18 mouse cellular contexts compared by ENCODE assay signal in the genomic region with DNA sequence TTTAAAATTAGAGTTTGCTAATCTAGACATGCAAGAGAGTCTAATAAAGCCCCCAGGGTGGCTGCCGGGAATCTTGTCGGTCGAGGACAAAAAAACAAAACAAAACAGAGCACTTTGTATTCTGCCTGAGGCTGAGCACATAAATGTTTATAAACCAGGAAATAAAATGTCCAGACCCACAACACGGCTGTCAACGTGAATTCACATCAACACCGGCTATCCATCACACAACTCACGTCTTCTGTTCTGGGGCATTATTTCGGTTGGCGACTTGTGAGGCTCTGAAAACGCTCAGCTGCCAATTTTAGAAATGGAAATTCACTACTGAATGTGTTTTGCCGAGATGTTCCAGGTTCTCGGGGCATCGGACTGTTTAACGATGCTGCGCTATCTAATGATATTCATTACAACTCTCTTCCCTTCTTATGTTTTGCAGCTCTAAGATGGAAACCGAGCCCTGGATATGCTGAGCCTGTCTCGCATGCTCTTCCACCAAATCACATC.
DNase-seq lines count a peak whose midpoint lies in the region; ATAC-seq and TF ChIP-seq lines count a peak whose summit lies in the region.
"Had no signal": no experiment of that assay in that cellular context is flagged by ENCODE, and none has a peak within 500 bp of the region (broad histone marks: within the 10 kb centered on the region; RNA-seq: fewer than 3 reads in every experiment).

No protein-coding gene starts in this region.

- no peaks in the 10 kb centered on the region for H3K27me3 ChIP-seq in cerebellum, adult 2 months (ENCODE audit: control insufficient read depth, insufficient read depth, low read length)
- no peaks in the 10 kb centered on the region for H3K27me3 ChIP-seq in forebrain, postnatal 0 days (ENCODE audit: insufficient read depth, low read length)
- no peaks in the 10 kb centered on the region for H3K27me3 ChIP-seq in forebrain, embryonic 10.5 days (ENCODE audit: poor library complexity, severe bottlenecking)
- H3K27me3 ChIP-seq in neural tube, embryonic 13.5 days: no peaks in the 10 kb centered on the region
- no peaks in the 10 kb centered on the region for H3K27me3 ChIP-seq in heart, adult 2 months (ENCODE audit: control insufficient read depth, insufficient read depth, low read length)
- H3K27me3 ChIP-seq: embryonic facial prominence, embryonic 13.5 days; limb, embryonic 13.5 days; liver, embryonic 13.5 days; Patski had no signal

- peak overlapping the region; percentile 13 for H3K4me2 ChIP-seq in forebrain, postnatal 0 days (ENCODE audit: low read depth)
- H3K4me2 ChIP-seq in neural tube, embryonic 13.5 days: peak overlapping the region; percentile 21; the same call in 1 of the 2 replicates
- H3K4me2 ChIP-seq: embryonic facial prominence, embryonic 13.5 days; limb, embryonic 13.5 days; liver, embryonic 13.5 days; lung, embryonic 14.5 days had no signal

- peak overlapping the region; percentile 3; the same call in 1 of the 2 replicates for H3K27ac ChIP-seq in cerebellum, adult 2 months (ENCODE audit: insufficient read depth, low read length)
- H3K27ac ChIP-seq in forebrain, postnatal 0 days (ENCODE audit: low read depth, low read length): no peak overlapping the region
- no peak overlapping the region for H3K27ac ChIP-seq in forebrain, embryonic 10.5 days
- H3K27ac ChIP-seq in neural tube, embryonic 13.5 days (replicated peaks): peak overlapping the region; percentile 67
- H3K27ac ChIP-seq in heart, adult 2 months: no peak overlapping the region
- H3K27ac ChIP-seq: embryonic facial prominence, embryonic 13.5 days; limb, embryonic 13.5 days; liver, embryonic 13.5 days had no signal

- ATAC-seq in forebrain, postnatal 0 days: peak; percentile 19; the same call in 1 of the 2 replicates
- ATAC-seq in neural tube, embryonic 13.5 days (ENCODE audit: low read depth): no peak
- ATAC-seq: Patski had no signal

- intact Hi-C loops in heart, adult 2 months (cut with DNase I): no loop called here

- WGBS in cerebellum, adult 2 months: 37% methylated on average over 17 of the region's 17 CpGs
- 27% methylated on average over 17 of the region's 17 CpGs for WGBS in forebrain, postnatal 0 days
- WGBS in forebrain, embryonic 10.5 days: 93% methylated on average over 17 of the region's 17 CpGs
- 40% methylated on average over 17 of the region's 17 CpGs for WGBS in neural tube, embryonic 13.5 days
- WGBS in heart, adult 2 months: 82% methylated on average over 17 of the region's 17 CpGs

- peak; percentile 37 to 56 for DNase-seq in cerebellum, adult 2 months
- no peak for DNase-seq in cerebellum, postnatal 4 days (ENCODE audit: low spot score in 2 of 2)
- no peak for DNase-seq in forebrain, postnatal 0 days
- no peak for DNase-seq in forebrain, embryonic 10.5 days (ENCODE audit: extremely low spot score, low spot score)
- DNase-seq in neural tube, embryonic 10.5 days (ENCODE audit: extremely low spot score, low spot score): no peak
- no peak for DNase-seq in heart, adult 2 months
- no peak for DNase-seq in spleen, postnatal 10 days (ENCODE audit: low spot score in 2 of 2)
- DNase-seq: adrenal gland, adult 8-10 months; gastrocnemius, postnatal 36 days; kidney, adult 11 months; liver, embryonic 13.5 days; lung, embryonic 14.5 days; lung, postnatal 36 days; thymus, postnatal 14 days had no signal

- H3K4me1 ChIP-seq in cerebellum, adult 2 months (ENCODE audit: control insufficient read depth, insufficient read depth, low read length): peaks cover 52% of the 10 kb centered on the region
- no peaks in the 10 kb centered on the region for H3K4me1 ChIP-seq in forebrain, postnatal 0 days (ENCODE audit: insufficient read depth)
- peaks cover 22% of the 10 kb centered on the region for H3K4me1 ChIP-seq in forebrain, embryonic 10.5 days
- H3K4me1 ChIP-seq in neural tube, embryonic 13.5 days (replicated peaks): peaks cover 31% of the 10 kb centered on the region
- H3K4me1 ChIP-seq in heart, adult 2 months (ENCODE audit: control insufficient read depth, insufficient read depth, low read length): no peaks in the 10 kb centered on the region
- H3K4me1 ChIP-seq: liver, embryonic 13.5 days had no signal

- H3K36me3 ChIP-seq in forebrain, postnatal 0 days (ENCODE audit: insufficient read depth): peaks cover 3% of the 10 kb centered on the region; the same call in 1 of the 2 replicates
- peaks cover 15% of the 10 kb centered on the region for H3K36me3 ChIP-seq in forebrain, embryonic 10.5 days (replicated peaks)
- 0 out of 2 replicates have a peak, but pooled peaks cover 8% of the 10 kb centered on the region for H3K36me3 ChIP-seq in neural tube, embryonic 13.5 days
- H3K36me3 ChIP-seq in heart, adult 2 months (ENCODE audit: control insufficient read depth, insufficient read depth, low read length): no peaks in the 10 kb centered on the region
- H3K36me3 ChIP-seq: liver, embryonic 13.5 days had no signal

- no peak for TF ChIP-seq EP300 in heart, adult 2 months (IDR thresholded peaks at IDR 0.05; ENCODE audit: insufficient read depth, low read depth, low read length)

- no peak overlapping the region for H3K4me3 ChIP-seq in cerebellum, adult 2 months (replicated peaks; ENCODE audit: insufficient read depth, low read depth, low read length)
- H3K4me3 ChIP-seq in forebrain, postnatal 0 days (ENCODE audit: low read depth, low read length): no peak overlapping the region
- H3K4me3 ChIP-seq in forebrain, embryonic 10.5 days: no peak overlapping the region
- H3K4me3 ChIP-seq in neural tube, embryonic 13.5 days: no peak overlapping the region
- no peak overlapping the region for H3K4me3 ChIP-seq in heart, adult 2 months
- H3K4me3 ChIP-seq: embryonic facial prominence, embryonic 13.5 days; limb, embryonic 13.5 days; liver, embryonic 13.5 days had no signal

- no peak for TF ChIP-seq POLR2A in cerebellum, adult 2 months (IDR thresholded peaks at IDR 0.05; ENCODE audit: borderline replicate concordance, insufficient read depth, low read length)
- TF ChIP-seq POLR2A in heart, adult 2 months (IDR thresholded peaks at IDR 0.05; ENCODE audit: insufficient read depth, low read depth, low read length): no peak

- H3K9me3 ChIP-seq in forebrain, postnatal 0 days (ENCODE audit: low read length): no peaks in the 10 kb centered on the region
- H3K9me3 ChIP-seq in forebrain, embryonic 10.5 days: no peaks in the 10 kb centered on the region
- H3K9me3 ChIP-seq in neural tube, embryonic 13.5 days: no peaks in the 10 kb centered on the region
- H3K9me3 ChIP-seq: embryonic facial prominence, embryonic 13.5 days; limb, embryonic 13.5 days; liver, embryonic 13.5 days had no signal

- H3K9ac ChIP-seq in forebrain, postnatal 0 days: no peak overlapping the region
- H3K9ac ChIP-seq in neural tube, embryonic 13.5 days: 0 out of 2 replicates have a peak overlapping the region, but pooled peaks have one; percentile 17
- H3K9ac ChIP-seq in heart, adult 2 months (ENCODE audit: low read depth, low read length): no peak overlapping the region
- H3K9ac ChIP-seq: embryonic facial prominence, embryonic 13.5 days; limb, embryonic 13.5 days; liver, embryonic 13.5 days; lung, embryonic 14.5 days had no signal

- TF ChIP-seq CTCF in cerebellum, adult 2 months (IDR thresholded peaks at IDR 0.05; ENCODE audit: borderline replicate concordance, insufficient read depth, low read depth, low read length): no peak
- TF ChIP-seq CTCF in forebrain, postnatal 0 days (IDR thresholded peaks at IDR 0.05; ENCODE audit: low read depth): no peak
- TF ChIP-seq CTCF in heart, adult 2 months (IDR thresholded peaks at IDR 0.05): no peak

- H3K79me2 ChIP-seq in heart, adult 2 months (replicated peaks; ENCODE audit: control insufficient read depth, insufficient read depth, low read length): no peaks in the 10 kb centered on the region

Comparison
In these comparisons a context has a peak if more than half of its experiments do, and no peak if none do; other contexts are left out.
1. DNase-seq: peak in cerebellum, adult 2 months (2 of 2); none in cerebellum, postnatal 4 days (0 of 2), forebrain, postnatal 0 days (single experiment), forebrain, embryonic 10.5 days (single experiment), neural tube, embryonic 10.5 days (single experiment), heart, adult 2 months (0 of 2) and spleen, postnatal 10 days (0 of 2).
2. H3K27ac ChIP-seq: peak in cerebellum, adult 2 months (single experiment) and neural tube, embryonic 13.5 days (single experiment); none in forebrain, postnatal 0 days (single experiment), forebrain, embryonic 10.5 days (single experiment) and heart, adult 2 months (single experiment).